Mouse (Mus musculus): ENCODE results near the gene Arhgef39. TPM values are rescaled to one million over a fixed set of nuclear protein-coding genes. Genes with fewer than 3 reads are reported as not detected.

The Arhgef39 gene
- polyA plus RNA-seq (2016; fragmentation: Nextera tagmentation; extraction: Ambion mirVana) = 33.1 TPM in 2 replicates

GRCm38 (mm10) chr4:43499407-43500333 lies at the start of gene Arhgef39:
Gene Arhgef39, minus strand, starts transcription at chr4:43499695.
- Histone ChIP-seq H3K36me3 (0 out of 2 replicates have a peak, but pooled peaks cover 2% of the 10 kb centered on the region), H3K9ac (replicated peaks) (peak within 1 kb of the TSS; percentile 59), H3K4me1 (peaks cover 32% of the 10 kb centered on the region), H3K9me3 (no peaks in the 10 kb centered on the region), H3K27me3 (peaks cover 42% of the 10 kb centered on the region), H3K4me2 (replicated peaks) (peak within 1 kb of the TSS; percentile 78), H3K4me3 (peak within 1 kb of the TSS; percentile 57), H3K27ac (replicated peaks) (no peak within 1 kb of the TSS; the same call in 1 of the 2 replicates)
- WGBS = 8% methylated on average over 50 of the region's 50 CpGs
- peak; percentile 83 for ATAC-seq (ENCODE audit: low FRiP score, low read depth)

DNA sequence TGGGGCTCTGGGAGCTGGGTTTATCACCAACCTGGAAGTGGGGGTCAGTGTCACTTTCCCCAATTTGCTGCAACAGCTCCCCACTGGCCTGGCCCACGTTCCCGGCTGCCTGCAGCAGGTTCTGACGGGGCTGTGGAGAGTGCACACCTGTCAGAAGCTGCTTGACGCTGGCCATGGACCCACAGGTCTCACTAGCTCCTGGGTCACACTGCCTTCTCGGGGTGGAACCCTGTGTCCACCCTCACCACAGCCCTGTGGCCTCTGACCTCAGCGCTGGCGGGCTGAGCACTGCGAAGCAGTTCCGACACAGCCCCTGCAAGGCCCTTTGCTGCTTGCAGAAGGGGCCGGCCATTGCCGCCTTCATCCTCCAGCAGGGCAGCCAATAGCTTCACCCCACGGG lies 49.6 kb upstream of the Arhgef39 start:
- Histone ChIP-seq H3K4me2 (replicated peaks) (no peak overlapping the region), H3K27ac (replicated peaks) (no peak overlapping the region), H3K9ac (replicated peaks) (no peak overlapping the region), H3K27me3 (no peaks in the 10 kb centered on the region), H3K4me1 (no peaks in the 10 kb centered on the region), H3K4me3 (no peak overlapping the region), H3K9me3 (no peaks in the 10 kb centered on the region), H3K36me3 (peaks cover 100% of the 10 kb centered on the region)
- ATAC-seq (ENCODE audit: low FRiP score, low read depth) = no peak
- 92% methylated on average over 12 of the region's 12 CpGs for WGBS

- no peak for ATAC-seq (ENCODE audit: low FRiP score, low read depth)
- H3K36me3 ChIP-seq = peaks cover 100% of the 10 kb centered on the region
- H3K4me3 ChIP-seq = no peak overlapping the region
- no peaks in the 10 kb centered on the region for H3K27me3 ChIP-seq
- H3K27ac ChIP-seq (replicated peaks) = no peak overlapping the region
- no peak overlapping the region for H3K4me2 ChIP-seq (replicated peaks)
- no peaks in the 10 kb centered on the region for H3K9me3 ChIP-seq
- no peak overlapping the region for H3K9ac ChIP-seq (replicated peaks)
- H3K4me1 ChIP-seq = no peaks in the 10 kb centered on the region
- WGBS = 97% methylated on average over 8 of the region's 8 CpGs
Observed at GRCm38 (mm10) chr4:43547160-43547559, 47.7 kb upstream of the Arhgef39 start.

GRCm38 (mm10) chr4:43546375-43547047 lies 47.0 kb upstream of the Arhgef39 start:
- WGBS = 94% methylated on average over 12 of the region's 12 CpGs

GRCm38 (mm10) chr4:43542044-43542443 lies 42.5 kb upstream of the Arhgef39 start:
- Histone ChIP-seq H3K36me3 (peaks cover 99% of the 10 kb centered on the region), H3K27ac (replicated peaks) (no peak overlapping the region), H3K4me2 (replicated peaks) (no peak overlapping the region), H3K4me1 (no peaks in the 10 kb centered on the region), H3K27me3 (no peaks in the 10 kb centered on the region), H3K4me3 (no peak overlapping the region), H3K9me3 (no peaks in the 10 kb centered on the region), H3K9ac (replicated peaks) (no peak overlapping the region)
- ATAC-seq (ENCODE audit: low FRiP score, low read depth) = no peak
- 82% methylated on average over 3 of the region's 3 CpGs for WGBS

More at GRCm38 (mm10) chr4:43546375-43547047, 47.0 kb upstream of the Arhgef39 start:
- peaks cover 100% of the 10 kb centered on the region for H3K36me3 ChIP-seq
- H3K9ac ChIP-seq (replicated peaks) = no peak overlapping the region
- no peak for ATAC-seq (ENCODE audit: low FRiP score, low read depth)
- no peaks in the 10 kb centered on the region for H3K9me3 ChIP-seq
- H3K27me3 ChIP-seq = no peaks in the 10 kb centered on the region
- H3K4me1 ChIP-seq = no peaks in the 10 kb centered on the region
- H3K4me2 ChIP-seq (replicated peaks) = no peak overlapping the region
- no peak overlapping the region for H3K4me3 ChIP-seq
- H3K27ac ChIP-seq (replicated peaks) = no peak overlapping the region

GRCm38 (mm10) chr4:43536031-43536430 lies 36.5 kb upstream of the Arhgef39 start:
- peaks cover 98% of the 10 kb centered on the region for H3K36me3 ChIP-seq
- ATAC-seq (ENCODE audit: low FRiP score, low read depth) = no peak
- 94% methylated on average over 9 of the region's 9 CpGs for WGBS

DNA sequence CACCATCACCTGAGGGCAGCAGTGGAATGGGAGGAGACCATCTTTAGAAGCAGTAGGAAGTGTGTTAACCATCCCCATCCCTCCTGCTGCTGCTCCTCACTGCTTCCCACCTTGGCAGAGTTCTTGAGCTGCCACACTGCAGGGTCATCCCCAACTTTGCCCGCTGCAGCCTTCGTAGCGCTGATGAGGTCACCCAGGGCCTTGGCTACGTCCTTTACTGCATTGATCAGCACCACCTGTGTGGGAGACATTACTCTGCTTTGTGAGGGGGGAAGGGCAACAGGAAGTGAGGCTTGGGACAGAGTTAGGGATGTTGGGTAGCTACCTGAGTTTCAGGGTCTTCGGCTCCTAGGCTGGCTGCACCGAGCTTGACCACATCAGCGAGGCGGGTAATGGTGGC lies 36.1 kb upstream of the Arhgef39 start:
- Histone ChIP-seq H3K36me3 (peaks cover 96% of the 10 kb centered on the region), H3K4me3 (no peak overlapping the region), H3K27me3 (no peaks in the 10 kb centered on the region), H3K9ac (replicated peaks) (no peak overlapping the region), H3K27ac (replicated peaks) (no peak overlapping the region), H3K4me1 (no peaks in the 10 kb centered on the region), H3K4me2 (replicated peaks) (no peak overlapping the region), H3K9me3 (no peaks in the 10 kb centered on the region)
- WGBS = 96% methylated on average over 8 of the region's 8 CpGs
- ATAC-seq (ENCODE audit: low FRiP score, low read depth) = no peak

More at GRCm38 (mm10) chr4:43536031-43536430, 36.5 kb upstream of the Arhgef39 start:
- no peak overlapping the region for H3K9ac ChIP-seq (replicated peaks)
- no peaks in the 10 kb centered on the region for H3K4me1 ChIP-seq
- H3K4me3 ChIP-seq = no peak overlapping the region
- no peak overlapping the region for H3K27ac ChIP-seq (replicated peaks)
- no peak overlapping the region for H3K4me2 ChIP-seq (replicated peaks)
- H3K9me3 ChIP-seq = no peaks in the 10 kb centered on the region
- H3K27me3 ChIP-seq = no peaks in the 10 kb centered on the region

DNA sequence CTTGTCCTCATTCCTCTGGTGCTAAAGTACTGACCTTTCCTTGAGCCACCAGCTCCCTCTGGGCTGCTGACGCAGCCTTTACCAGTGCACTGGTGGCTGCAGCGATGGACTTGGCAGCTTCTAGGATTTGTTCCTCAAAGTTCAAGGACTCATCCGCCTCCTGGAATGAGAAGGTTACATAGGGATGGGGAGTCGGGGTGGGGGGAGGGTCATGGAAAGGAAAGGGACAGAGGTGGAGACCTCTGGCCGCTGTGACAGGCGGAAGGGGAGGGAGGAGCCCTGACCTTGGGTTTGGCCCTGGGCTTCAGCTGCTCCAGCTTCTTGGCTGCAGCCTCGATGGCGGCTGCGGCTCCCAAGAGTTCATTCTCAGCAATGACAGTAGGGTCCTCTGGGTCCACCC lies 33.8 kb upstream of the Arhgef39 start:
- WGBS = 88% methylated on average over 9 of the region's 9 CpGs
- ATAC-seq (ENCODE audit: low FRiP score, low read depth) = no peak
- Histone ChIP-seq H3K9ac (replicated peaks) (no peak overlapping the region), H3K36me3 (peaks cover 73% of the 10 kb centered on the region), H3K9me3 (no peaks in the 10 kb centered on the region), H3K4me1 (no peaks in the 10 kb centered on the region), H3K4me3 (no peak overlapping the region), H3K27me3 (no peaks in the 10 kb centered on the region), H3K4me2 (replicated peaks) (no peak overlapping the region), H3K27ac (replicated peaks) (no peak overlapping the region)

DNA sequence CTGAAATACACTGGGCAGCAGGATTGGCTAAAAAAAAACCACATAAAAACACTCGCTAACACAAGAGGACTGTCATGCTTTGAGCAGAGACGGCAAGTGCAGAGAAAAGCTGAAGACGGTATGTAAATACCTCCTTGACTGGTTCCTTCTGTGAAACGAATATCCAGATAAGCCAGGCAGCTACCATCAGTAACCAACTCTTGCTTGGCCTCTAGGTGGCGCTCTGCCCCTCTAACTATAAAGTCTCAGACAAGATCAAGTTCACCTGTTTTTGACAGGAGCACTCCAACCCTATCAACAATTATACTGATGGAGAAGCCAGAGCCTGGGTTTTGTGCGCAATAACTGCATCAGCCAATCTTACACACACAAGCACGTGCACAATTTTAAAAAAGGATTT lies 31.1 kb upstream of the Arhgef39 start:
- Histone ChIP-seq H3K4me2 (replicated peaks) (no peak overlapping the region), H3K4me3 (no peak overlapping the region), H3K9ac (replicated peaks) (no peak overlapping the region), H3K36me3 (peaks cover 47% of the 10 kb centered on the region), H3K9me3 (0 out of 2 replicates have a peak, but pooled peaks cover 4% of the 10 kb centered on the region), H3K4me1 (no peaks in the 10 kb centered on the region), H3K27ac (replicated peaks) (no peak overlapping the region), H3K27me3 (peaks cover under 1% of the 10 kb centered on the region)
- WGBS = 27% methylated on average over 7 of the region's 7 CpGs
- ATAC-seq (ENCODE audit: low FRiP score, low read depth) = no peak

DNA sequence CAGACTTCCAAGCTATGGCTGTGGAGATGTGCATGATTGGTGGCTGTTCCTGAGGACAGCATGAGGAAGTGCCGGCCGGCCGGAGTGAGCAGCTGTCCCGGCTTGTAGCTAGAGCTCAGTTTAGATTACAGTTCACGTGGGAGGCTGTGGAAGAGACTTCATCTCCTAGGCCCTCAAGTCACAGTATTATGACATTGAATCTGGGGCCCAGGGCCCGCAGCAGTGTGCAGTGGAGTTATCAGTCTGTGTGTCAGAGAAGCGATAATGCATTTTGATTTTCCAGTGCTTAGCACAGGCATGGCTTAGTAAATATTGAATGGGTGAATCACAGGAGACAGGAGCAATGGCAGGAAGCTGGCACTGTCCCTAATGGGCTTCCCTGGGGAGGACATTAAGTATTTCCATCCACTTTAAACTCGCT lies 30.6 kb upstream of the Arhgef39 start:
- WGBS = 72% methylated on average over 8 of the region's 8 CpGs
- no peak for ATAC-seq (ENCODE audit: low FRiP score, low read depth)

GRCm38 (mm10) chr4:43528487-43528886 lies 29.0 kb upstream of the Arhgef39 start:
- H3K27me3 ChIP-seq = peaks cover 22% of the 10 kb centered on the region
- H3K9me3 ChIP-seq = 0 out of 2 replicates have a peak, but pooled peaks cover 4% of the 10 kb centered on the region
- H3K4me2 ChIP-seq (replicated peaks) = no peak overlapping the region
- ATAC-seq (ENCODE audit: low FRiP score, low read depth) = no peak
- peaks cover 26% of the 10 kb centered on the region for H3K36me3 ChIP-seq
- peaks cover 13% of the 10 kb centered on the region for H3K4me1 ChIP-seq
- no peak overlapping the region for H3K4me3 ChIP-seq
- no peak overlapping the region for H3K9ac ChIP-seq (replicated peaks)
- 79% methylated on average over 9 of the region's 9 CpGs for WGBS
- H3K27ac ChIP-seq (replicated peaks) = no peak overlapping the region

More for the DNA sequence above, 30.6 kb upstream of the Arhgef39 start:
- Histone ChIP-seq H3K4me1 (no peaks in the 10 kb centered on the region), H3K36me3 (peaks cover 42% of the 10 kb centered on the region), H3K4me2 (replicated peaks) (no peak overlapping the region), H3K4me3 (no peak overlapping the region), H3K27me3 (peaks cover 6% of the 10 kb centered on the region), H3K9me3 (0 out of 2 replicates have a peak, but pooled peaks cover 4% of the 10 kb centered on the region), H3K27ac (replicated peaks) (no peak overlapping the region), H3K9ac (replicated peaks) (no peak overlapping the region)

- no peak overlapping the region for H3K27ac ChIP-seq (replicated peaks)
- no peak for ATAC-seq (ENCODE audit: low FRiP score, low read depth)
- H3K27me3 ChIP-seq = peaks cover 28% of the 10 kb centered on the region
- 68% methylated on average over 5 of the region's 5 CpGs for WGBS
- 0 out of 2 replicates have a peak, but pooled peaks cover 4% of the 10 kb centered on the region for H3K9me3 ChIP-seq
- H3K4me1 ChIP-seq = peaks cover 19% of the 10 kb centered on the region
- H3K4me2 ChIP-seq (replicated peaks) = no peak overlapping the region
- H3K36me3 ChIP-seq = peaks cover 20% of the 10 kb centered on the region
- no peak overlapping the region for H3K9ac ChIP-seq (replicated peaks)
- H3K4me3 ChIP-seq = no peak overlapping the region
Observed at GRCm38 (mm10) chr4:43527880-43528279, 28.4 kb upstream of the Arhgef39 start.
